22 mouse cellular contexts compared by ENCODE assay signal in the genomic region with DNA sequence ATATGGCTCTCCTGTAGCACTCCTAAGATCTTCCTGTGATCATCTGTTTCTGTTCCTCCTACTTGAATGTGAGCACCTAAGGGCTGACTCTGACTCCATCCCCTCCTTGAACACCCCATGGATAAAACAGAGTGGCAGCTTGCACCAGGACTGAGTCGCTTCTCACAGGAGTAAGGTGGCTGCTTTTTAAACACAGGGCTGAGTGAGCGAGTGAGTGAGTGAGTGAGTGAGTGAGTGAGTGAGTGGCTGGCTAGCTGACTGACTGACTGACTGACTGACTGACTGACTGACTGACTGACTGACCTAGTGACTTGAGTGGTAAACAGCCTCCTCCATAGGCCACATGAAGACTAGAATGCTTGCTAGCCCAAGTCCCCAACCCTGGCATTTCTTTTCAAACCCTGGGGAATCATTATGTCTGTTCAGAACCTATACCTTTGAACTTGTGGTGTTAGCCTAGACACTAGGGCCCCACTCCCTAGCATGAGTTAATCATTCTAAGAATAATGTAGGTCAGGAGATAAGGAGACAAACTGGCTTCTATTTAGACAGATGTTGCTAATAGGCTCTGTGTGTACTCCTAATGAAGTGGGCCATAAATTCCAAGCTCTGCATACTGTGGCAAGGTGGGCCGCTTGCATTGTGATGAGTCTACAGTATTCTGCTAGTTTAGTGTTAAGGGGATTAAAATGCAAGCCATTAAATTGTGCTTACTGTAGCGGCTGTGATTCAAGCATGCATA.
DNase-seq lines count a peak whose midpoint lies in the region; ATAC-seq and TF ChIP-seq lines count a peak whose summit lies in the region.
"Had no signal": no experiment of that assay in that cellular context is flagged by ENCODE, and none has a peak within 500 bp of the region (broad histone marks: within the 10 kb centered on the region; RNA-seq: fewer than 3 reads in every experiment).

No protein-coding gene starts in this region.

- ATAC-seq in kidney, embryonic 15.5 days (replicated peaks; ENCODE audit: low FRiP score), result peak; percentile 54; the same call in 1 of the 2 replicates
- peak; percentile 85 for ATAC-seq in intestine, embryonic 14.5 days (replicated peaks; ENCODE audit: low FRiP score, low TSS enrichment, low read depth)
- peak; percentile 65; the same call in 1 of the 2 replicates for ATAC-seq in neural tube, embryonic 15.5 days (ENCODE audit: low FRiP score)
- ATAC-seq: forebrain, embryonic 16.5 days had no signal

- H3K27me3 ChIP-seq in kidney, embryonic 15.5 days, result no peaks in the 10 kb centered on the region
- H3K27me3 ChIP-seq in intestine, embryonic 14.5 days (replicated peaks; ENCODE audit: control insufficient read depth, insufficient read depth, low read length), result no peaks in the 10 kb centered on the region
- H3K27me3 ChIP-seq in neural tube, embryonic 15.5 days (replicated peaks), result no peaks in the 10 kb centered on the region
- H3K27me3 ChIP-seq: CH12.LX; embryonic facial prominence, embryonic 15.5 days; heart, embryonic 13.5 days; limb, embryonic 15.5 days had no signal

- no peak overlapping the region for H3K9ac ChIP-seq in kidney, embryonic 15.5 days
- no peak overlapping the region for H3K9ac ChIP-seq in intestine, embryonic 14.5 days (ENCODE audit: low read length)
- no peak overlapping the region for H3K9ac ChIP-seq in neural tube, embryonic 15.5 days (replicated peaks)
- H3K9ac ChIP-seq: embryonic facial prominence, embryonic 15.5 days; heart, embryonic 13.5 days; hindbrain, embryonic 14.5 days; limb, embryonic 15.5 days had no signal

- H3K4me3 ChIP-seq in kidney, embryonic 15.5 days (replicated peaks), result no peak overlapping the region
- H3K4me3 ChIP-seq in intestine, embryonic 14.5 days (ENCODE audit: low read depth, low read length), result no peak overlapping the region
- no peak overlapping the region for H3K4me3 ChIP-seq in neural tube, embryonic 15.5 days (replicated peaks)
- H3K4me3 ChIP-seq in gastrocnemius, adult 2 months, result no peak overlapping the region
- H3K4me3 ChIP-seq: embryonic facial prominence, embryonic 15.5 days; heart, embryonic 13.5 days; limb, embryonic 15.5 days; myocyte had no signal

- intact Hi-C loops in heart, postnatal 36 days (cut with DNase I), result no loop called here
- intact Hi-C loops in gastrocnemius, adult 2 months (cut with DNase I), result no loop called here

- DNase-seq in kidney, adult 9 months, result no peak
- DNase-seq in intestine, embryonic 14.5 days (ENCODE audit: low spot score), result no peak
- DNase-seq in large intestine, adult 2 months (ENCODE audit: low read depth, low spot score), result peak; percentile 25
- DNase-seq in heart, postnatal 36 days, result no peak
- DNase-seq in gastrocnemius, adult 2 months, result no peak
- DNase-seq: adrenal gland, postnatal 25 days; cerebellum, adult 11 months; cerebellum, postnatal 36 days; kidney, adult 11 months; lung, postnatal 10 days; midbrain, embryonic 14.5 days; retina, postnatal 1 day; thymus, postnatal 36 days had no signal

- 0 out of 2 replicates have a peak, but pooled peaks cover 5% of the 10 kb centered on the region for H3K4me1 ChIP-seq in kidney, embryonic 15.5 days
- H3K4me1 ChIP-seq in intestine, embryonic 14.5 days (replicated peaks; ENCODE audit: control insufficient read depth, insufficient read depth, low read length), result no peaks in the 10 kb centered on the region
- 0 out of 2 replicates have a peak, but pooled peaks cover 4% of the 10 kb centered on the region for H3K4me1 ChIP-seq in neural tube, embryonic 15.5 days
- H3K4me1 ChIP-seq: embryonic facial prominence, embryonic 15.5 days; heart, embryonic 13.5 days; limb, embryonic 15.5 days had no signal

- WGBS in kidney, embryonic 15.5 days, result 62% methylated on average over 4 of the region's 4 CpGs
- 59% methylated on average over 4 of the region's 4 CpGs for WGBS in intestine, embryonic 14.5 days
- 33% methylated on average over 4 of the region's 4 CpGs for WGBS in large intestine, adult 2 months
- WGBS in neural tube, embryonic 15.5 days, result 66% methylated on average over 4 of the region's 4 CpGs

- no peak overlapping the region for H3K27ac ChIP-seq in kidney, embryonic 15.5 days
- no peak overlapping the region for H3K27ac ChIP-seq in intestine, embryonic 14.5 days (ENCODE audit: low read depth)
- H3K27ac ChIP-seq in neural tube, embryonic 15.5 days (replicated peaks), result no peak overlapping the region
- H3K27ac ChIP-seq in gastrocnemius, adult 2 months, result no peak overlapping the region
- H3K27ac ChIP-seq: embryonic facial prominence, embryonic 15.5 days; heart, embryonic 13.5 days; hindbrain, embryonic 14.5 days; limb, embryonic 15.5 days had no signal

- no peaks in the 10 kb centered on the region for H3K36me3 ChIP-seq in kidney, embryonic 15.5 days
- no peaks in the 10 kb centered on the region for H3K36me3 ChIP-seq in intestine, embryonic 14.5 days (ENCODE audit: control insufficient read depth, insufficient read depth, low read length)
- H3K36me3 ChIP-seq in neural tube, embryonic 15.5 days, result no peaks in the 10 kb centered on the region
- H3K36me3 ChIP-seq: embryonic facial prominence, embryonic 15.5 days; heart, embryonic 13.5 days; limb, embryonic 15.5 days had no signal

- TF ChIP-seq CTCF in gastrocnemius, adult 2 months (IDR thresholded peaks at IDR 0.05), result no peak

- H3K4me2 ChIP-seq in kidney, embryonic 15.5 days, result no peak overlapping the region
- no peak overlapping the region for H3K4me2 ChIP-seq in intestine, embryonic 14.5 days (ENCODE audit: low read length)
- no peak overlapping the region for H3K4me2 ChIP-seq in neural tube, embryonic 15.5 days
- H3K4me2 ChIP-seq: embryonic facial prominence, embryonic 15.5 days; heart, embryonic 13.5 days; hindbrain, embryonic 14.5 days; limb, embryonic 15.5 days had no signal

- H3K9me3 ChIP-seq in kidney, embryonic 15.5 days (replicated peaks), result no peaks in the 10 kb centered on the region
- no peaks in the 10 kb centered on the region for H3K9me3 ChIP-seq in intestine, embryonic 14.5 days (ENCODE audit: control insufficient read depth, low read length)
- no peaks in the 10 kb centered on the region for H3K9me3 ChIP-seq in neural tube, embryonic 15.5 days (replicated peaks)
- H3K9me3 ChIP-seq: embryonic facial prominence, embryonic 15.5 days; heart, embryonic 13.5 days; limb, embryonic 15.5 days had no signal
